Mouse (Mus musculus): Measurements from ENCODE around the gene Macrod1. TPM values are rescaled to one million over a fixed set of nuclear protein-coding genes. Genes with fewer than 3 reads are reported as not detected.

The Macrod1 gene
- polyA plus RNA-seq, 1 experiment, result 22.2 TPM

DNA sequence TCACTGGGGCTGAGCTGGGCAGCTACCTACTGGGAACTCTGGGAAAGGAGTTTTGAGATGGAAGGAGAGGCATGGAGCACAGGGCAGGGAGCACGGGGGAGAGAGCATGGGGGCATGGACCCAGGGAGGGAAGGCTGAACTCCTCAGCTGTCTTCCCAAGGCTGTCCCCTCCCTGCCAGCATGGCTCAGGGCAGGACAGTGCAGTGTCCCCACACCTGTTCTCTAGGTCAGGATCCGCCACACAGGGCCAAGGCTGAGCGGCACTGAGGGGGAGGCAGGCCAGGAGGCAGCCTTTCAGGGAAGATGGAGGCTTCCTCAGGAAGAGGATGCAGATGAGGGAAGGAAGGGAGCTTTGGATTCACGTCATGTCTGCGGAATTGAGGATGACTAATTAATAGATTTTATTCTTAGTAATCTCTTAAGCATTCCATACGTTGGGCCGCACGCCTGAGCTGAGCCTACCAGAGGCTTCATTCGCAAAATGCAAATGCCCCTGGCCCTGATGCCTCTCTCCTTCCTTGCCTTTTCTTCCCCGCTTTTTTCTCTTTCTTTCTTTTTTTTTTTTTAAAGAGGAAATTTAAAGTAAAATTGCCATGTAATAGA, 34.9 kb downstream of the Macrod1 start:
- no peak for TF ChIP-seq POLR2A (IDR thresholded peaks at IDR 0.05; ENCODE audit: extremely low read depth, insufficient read depth, low read length)
- TF ChIP-seq CTCF (IDR thresholded peaks at IDR 0.05; ENCODE audit: extremely low read depth, insufficient read depth, low read length), result no peak
- Histone ChIP-seq H3K27ac (ENCODE audit: insufficient read depth, low read length) (no peak overlapping the region), H3K4me3 (ENCODE audit: insufficient read depth, low read length) (no peak overlapping the region), H3K4me1 (ENCODE audit: control insufficient read depth, insufficient read depth, low read length) (peaks cover 17% of the 10 kb centered on the region)

- TF ChIP-seq CTCF (IDR thresholded peaks at IDR 0.05; ENCODE audit: extremely low read depth, insufficient read depth, low read length), result no peak
- H3K27ac ChIP-seq (ENCODE audit: insufficient read depth, low read length), result no peak overlapping the region
- H3K4me1 ChIP-seq (ENCODE audit: control insufficient read depth, insufficient read depth, low read length), result peaks cover 17% of the 10 kb centered on the region
- no peak overlapping the region for H3K4me3 ChIP-seq (ENCODE audit: insufficient read depth, low read length)
Measured at GRCm38 (mm10) chr19:7092756-7093155, 36.1 kb downstream of the Macrod1 start.

GRCm38 (mm10) chr19:7099620-7100155, 43.1 kb downstream of the Macrod1 start:
- Histone ChIP-seq H3K4me3 (ENCODE audit: insufficient read depth, low read length) (no peak overlapping the region), H3K4me1 (ENCODE audit: control insufficient read depth, insufficient read depth, low read length) (no peaks in the 10 kb centered on the region), H3K27ac (ENCODE audit: insufficient read depth, low read length) (no peak overlapping the region)
- TF ChIP-seq CTCF (IDR thresholded peaks at IDR 0.05; ENCODE audit: extremely low read depth, insufficient read depth, low read length) (no peak), POLR2A (IDR thresholded peaks at IDR 0.05; ENCODE audit: extremely low read depth, insufficient read depth, low read length) (no peak)

GRCm38 (mm10) chr19:7102039-7102438, 45.4 kb downstream of the Macrod1 start:
- H3K27ac ChIP-seq (ENCODE audit: insufficient read depth, low read length), result no peak overlapping the region
- no peaks in the 10 kb centered on the region for H3K4me1 ChIP-seq (ENCODE audit: control insufficient read depth, insufficient read depth, low read length)
- H3K4me3 ChIP-seq (ENCODE audit: insufficient read depth, low read length), result no peak overlapping the region
- no peak for TF ChIP-seq POLR2A (IDR thresholded peaks at IDR 0.05; ENCODE audit: extremely low read depth, insufficient read depth, low read length)
- TF ChIP-seq CTCF (IDR thresholded peaks at IDR 0.05; ENCODE audit: extremely low read depth, insufficient read depth, low read length), result no peak

GRCm38 (mm10) chr19:7103349-7103992, 46.9 kb downstream of the Macrod1 start:
- no peaks in the 10 kb centered on the region for H3K4me1 ChIP-seq (ENCODE audit: control insufficient read depth, insufficient read depth, low read length)
- H3K27ac ChIP-seq (ENCODE audit: insufficient read depth, low read length), result no peak overlapping the region
- no peak for TF ChIP-seq CTCF (IDR thresholded peaks at IDR 0.05; ENCODE audit: extremely low read depth, insufficient read depth, low read length)
- TF ChIP-seq POLR2A (IDR thresholded peaks at IDR 0.05; ENCODE audit: extremely low read depth, insufficient read depth, low read length), result no peak
- no peak overlapping the region for H3K4me3 ChIP-seq (ENCODE audit: insufficient read depth, low read length)

DNA sequence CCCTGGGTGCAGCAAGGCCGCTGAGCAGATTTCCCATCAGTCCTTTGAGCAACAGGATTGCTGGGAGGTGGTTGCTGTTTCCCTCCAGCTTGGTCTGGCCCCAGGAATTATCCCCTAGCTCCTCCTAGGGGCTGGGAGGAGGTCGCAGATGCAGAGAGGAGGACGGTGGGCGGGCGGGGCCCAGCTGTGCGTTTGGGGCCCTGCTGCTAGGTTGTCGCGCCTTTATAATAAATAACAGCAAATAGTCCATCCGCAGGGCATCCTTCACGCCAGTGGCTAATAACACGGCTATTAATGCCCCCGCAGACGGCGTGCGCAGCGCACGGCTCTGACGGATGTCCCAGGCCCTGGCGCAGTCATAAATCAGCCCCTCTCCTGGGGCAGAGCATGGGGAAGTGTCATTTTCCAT, 47.4 kb downstream of the Macrod1 start:
- no peak for TF ChIP-seq CTCF (IDR thresholded peaks at IDR 0.05; ENCODE audit: extremely low read depth, insufficient read depth, low read length)
- no peak for TF ChIP-seq POLR2A (IDR thresholded peaks at IDR 0.05; ENCODE audit: extremely low read depth, insufficient read depth, low read length)
- no peak overlapping the region for H3K4me3 ChIP-seq (ENCODE audit: insufficient read depth, low read length)
- H3K4me1 ChIP-seq (ENCODE audit: control insufficient read depth, insufficient read depth, low read length), result no peaks in the 10 kb centered on the region
- no peak overlapping the region for H3K27ac ChIP-seq (ENCODE audit: insufficient read depth, low read length)

DNA sequence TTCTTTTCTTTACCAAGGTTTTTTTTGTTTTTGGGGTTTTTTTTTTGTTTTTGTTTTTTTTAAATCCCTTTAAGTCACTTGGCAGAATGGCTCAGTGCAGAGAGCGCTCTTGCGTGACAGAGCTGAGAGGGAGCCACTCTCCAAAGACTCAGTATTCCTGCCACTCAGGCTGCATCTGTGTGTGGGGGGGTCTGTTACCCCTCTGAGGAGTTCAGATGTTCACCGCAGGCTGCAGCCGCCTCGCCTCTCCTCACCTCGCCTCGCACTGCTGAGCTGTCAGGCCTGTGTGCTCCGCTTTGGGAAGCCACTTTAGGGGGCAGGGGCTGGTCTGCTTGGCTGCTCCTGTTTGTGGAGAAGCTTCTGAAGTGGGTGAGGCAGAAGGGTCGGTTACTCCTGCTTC, 48.9 kb downstream of the Macrod1 start, which contains the start of gene Flrt1:
Flrt1 (minus strand) TSS at position 186 of the 400 bp plus-strand sequence.
- Histone ChIP-seq H3K4me3 (ENCODE audit: insufficient read depth, low read length) (no peak within 1 kb of the TSS), H3K4me1 (ENCODE audit: control insufficient read depth, insufficient read depth, low read length) (peaks cover 3% of the 10 kb centered on the region; the same call in 1 of the 2 replicates), H3K27ac (ENCODE audit: insufficient read depth, low read length) (no peak within 1 kb of the TSS)
- no peak for TF ChIP-seq CTCF (IDR thresholded peaks at IDR 0.05; ENCODE audit: extremely low read depth, insufficient read depth, low read length)
- TF ChIP-seq POLR2A (IDR thresholded peaks at IDR 0.05; ENCODE audit: extremely low read depth, insufficient read depth, low read length), result no peak

DNA sequence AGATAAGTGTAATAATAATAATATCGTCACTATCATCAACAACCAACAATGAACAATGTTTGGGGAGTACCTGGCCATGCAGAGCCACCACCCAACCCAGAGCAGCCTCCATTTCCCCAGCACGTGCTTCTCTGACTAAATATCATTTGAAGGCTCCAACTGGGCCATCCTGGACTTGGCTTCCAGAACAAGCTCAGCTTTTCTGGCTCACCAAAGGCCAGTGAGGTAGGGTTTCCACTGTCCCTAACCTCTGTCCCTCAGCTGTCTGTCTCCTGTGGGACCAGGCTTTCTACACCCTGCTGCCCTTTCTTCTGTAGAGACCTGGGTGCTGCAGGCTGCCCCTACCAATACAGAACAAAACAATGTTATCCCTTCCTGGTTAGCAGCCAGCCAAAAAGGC, 50.0 kb downstream of the Macrod1 start:
- TF ChIP-seq CTCF (IDR thresholded peaks at IDR 0.05; ENCODE audit: extremely low read depth, insufficient read depth, low read length), result no peak
- TF ChIP-seq POLR2A (IDR thresholded peaks at IDR 0.05; ENCODE audit: extremely low read depth, insufficient read depth, low read length), result no peak
- H3K4me3 ChIP-seq (ENCODE audit: insufficient read depth, low read length), result no peak overlapping the region
- peaks cover 3% of the 10 kb centered on the region; the same call in 1 of the 2 replicates for H3K4me1 ChIP-seq (ENCODE audit: control insufficient read depth, insufficient read depth, low read length)
- no peak overlapping the region for H3K27ac ChIP-seq (ENCODE audit: insufficient read depth, low read length)

- peaks cover 3% of the 10 kb centered on the region; the same call in 1 of the 2 replicates for H3K4me1 ChIP-seq (ENCODE audit: control insufficient read depth, insufficient read depth, low read length)
- H3K27ac ChIP-seq (ENCODE audit: insufficient read depth, low read length), result no peak overlapping the region
- TF ChIP-seq POLR2A (IDR thresholded peaks at IDR 0.05; ENCODE audit: extremely low read depth, insufficient read depth, low read length) (no peak), CTCF (IDR thresholded peaks at IDR 0.05; ENCODE audit: extremely low read depth, insufficient read depth, low read length) (no peak)
- H3K4me3 ChIP-seq (ENCODE audit: insufficient read depth, low read length), result no peak overlapping the region
Measured at GRCm38 (mm10) chr19:7107174-7107573, 50.6 kb downstream of the Macrod1 start.
